Mouse (Mus musculus) bone marrow, adult 2 months (tissue): Measurements from ENCODE around the gene Adgrd1.

Source experiments
- CTCF ChIP-seq: fragments of 200-500 bp; IDR thresholded peaks from 2 replicates; pipeline ENCODE4 v1.5.1; 2011; ENCODE audit warnings: low read length, control low read depth; ENCODE audit not compliant: control insufficient read depth, insufficient read depth
- POLR2A ChIP-seq: fragments of 200-500 bp; IDR thresholded peaks from 2 replicates; pipeline ENCODE4 v1.6.1; 2011; ENCODE audit warnings: low read depth, mild to moderate bottlenecking, control low read depth, low read length, borderline replicate concordance; ENCODE audit not compliant: control insufficient read depth

DNA sequence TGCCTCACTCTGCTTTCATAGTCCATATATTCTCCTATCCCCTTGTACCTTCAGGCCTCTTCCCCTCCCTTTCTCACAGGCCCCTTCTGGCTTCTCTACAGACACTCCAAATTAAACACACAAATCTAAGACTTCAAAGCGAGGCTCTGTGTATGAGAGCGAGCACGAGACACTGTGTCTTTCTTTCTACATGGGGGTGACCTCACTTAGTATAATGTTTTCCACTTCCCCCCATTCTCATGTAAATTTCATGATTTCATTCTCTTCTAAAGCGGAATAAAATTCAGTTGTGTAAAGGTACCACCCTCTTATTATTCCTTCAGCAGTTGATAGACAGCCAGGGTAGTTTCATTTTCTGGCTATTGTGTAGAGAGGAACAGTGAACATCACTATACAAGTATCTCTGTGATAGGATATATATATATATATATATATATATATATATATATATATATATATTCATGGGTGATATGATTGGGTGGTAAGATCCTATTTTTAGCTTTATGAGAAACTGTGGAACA lies 21.1 kb downstream of the Adgrd1 start:
- TF ChIP-seq POLR2A = no peak
- TF ChIP-seq CTCF = no peak
